Mouse (Mus musculus) E14TG2a.4 (cell line): ENCODE measurements around the gene Ppif.

Experiments used
- CTCF ChIP-seq: conservative IDR thresholded peaks from 2 replicates; pipeline ENCODE4 v1.5.1; 2014; ENCODE audit warnings: low read length
- POU5F1 ChIP-seq: IDR thresholded peaks from 2 replicates; pipeline ENCODE4 v1.6.1; 2014; ENCODE audit warnings: low read length, borderline replicate concordance

- no peak for TF ChIP-seq CTCF
- TF ChIP-seq POU5F1: no peak
These were observed 17.6 kb downstream of the Ppif start for GRCm38 (mm10) chr14:25711602-25712001.
